Mouse (Mus musculus): Measurements from ENCODE around the gene Gm11168.
"Not testable (repeated sequence)": the region's sequence is repeated elsewhere in the genome, so short reads cannot be mapped to it uniquely, and the experiment has no call there.

- TF ChIP-seq CTCF (IDR thresholded peaks at IDR 0.05; ENCODE audit: control insufficient read depth, insufficient read depth, insufficient read length); MAX (IDR thresholded peaks at IDR 0.05); MYOG (IDR thresholded peaks at IDR 0.05; ENCODE audit: control insufficient read depth, extremely low read depth, insufficient read length); USF1 (IDR thresholded peaks at IDR 0.05; ENCODE audit: low read depth): not testable (repeated sequence)
Observed at GRCm38 (mm10) chr9:3012054-3012621, 9.0 kb downstream of the Gm11168 start.

Measured in C2C12 (cell line).